Mouse (Mus musculus) megakaryocyte, embryonic 14.5 days (primary cell): ENCODE measurements around the gene Fbxw11.

ENCODE experiments used
- FLI1 ChIP-seq: IDR thresholded peaks from 2 replicates; pipeline ENCODE4 v1.6.1; 2012; ENCODE audit warnings: low read length, inconsistent platforms, mixed read lengths
- GATA1 ChIP-seq: IDR thresholded peaks from 3 replicates; pipeline ENCODE4 v1.6.1; 2012; ENCODE audit warnings: mixed read lengths, low read length, inconsistent platforms, borderline replicate concordance

- TF ChIP-seq GATA1 (no peak), FLI1 (no peak)
Observed at GRCm38 (mm10) chr11:32693431-32694141, 51.1 kb downstream of the Fbxw11 start.
